Mouse (Mus musculus): ENCODE results near the gene Dek. TPM values are rescaled to one million over a fixed set of nuclear protein-coding genes. Genes with fewer than 3 reads are reported as not detected.

Dek gene
- total and polyA plus RNA-seq, 3 experiments: 97.9 to 5,191 (median 207) TPM

GRCm38 (mm10) chr13:47146388-47146787 lies 40.4 kb upstream of the Dek start:
- H3K79me2 ChIP-seq (ENCODE audit: control insufficient read depth, insufficient read depth, low read length, poor library complexity): no peaks in the 10 kb centered on the region

GRCm38 (mm10) chr13:47145939-47146338 lies 39.9 kb upstream of the Dek start:
- H3K9ac ChIP-seq (ENCODE audit: control insufficient read depth, low read depth, low read length, poor library complexity, severe bottlenecking): no peak overlapping the region
- no peak for DNase-seq (ENCODE audit: low read depth, low spot score)
- no peak overlapping the region for H3K27ac ChIP-seq (ENCODE audit: control insufficient read depth, low read depth, low read length)
- no peaks in the 10 kb centered on the region for H3K79me2 ChIP-seq (ENCODE audit: control insufficient read depth, insufficient read depth, low read length, poor library complexity)
- no peaks in the 10 kb centered on the region for H3K4me1 ChIP-seq (ENCODE audit: control insufficient read depth in 1 of 2, insufficient read depth in 2 of 2, low read length in 2 of 2)
- H3K4me3 ChIP-seq (ENCODE audit: control insufficient read depth in 1 of 2, insufficient read depth in 1 of 2, low read depth in 2 of 2, low read length in 2 of 2): no peak overlapping the region
- H3K36me3 ChIP-seq (ENCODE audit: control insufficient read depth in 1 of 2, insufficient read depth in 2 of 2, low read length in 2 of 2): no peaks in the 10 kb centered on the region
- no peaks in the 10 kb centered on the region for H3K9me3 ChIP-seq (replicated peaks; ENCODE audit: insufficient read depth, low read length)
- TF ChIP-seq USF1 (IDR thresholded peaks at IDR 0.05; ENCODE audit: low read depth, low read length) (no peak), RAD21 (IDR thresholded peaks at IDR 0.05; ENCODE audit: low read depth, low read length) (no peak), JUND (IDR thresholded peaks at IDR 0.05; ENCODE audit: low read depth, low read length) (no peak), TBP (IDR thresholded peaks at IDR 0.05; ENCODE audit: low read depth, low read length) (no peak), SMC3 (IDR thresholded peaks at IDR 0.05; ENCODE audit: low read depth, low read length) (no peak), KAT2A (conservative IDR thresholded peaks at IDR 0.05; ENCODE audit: low read depth, low read length) (no peak), POLR2AphosphoS5 (IDR thresholded peaks at IDR 0.05; ENCODE audit: borderline replicate concordance, low read depth, low read length) (no peak), MAX (IDR thresholded peaks at IDR 0.05; ENCODE audit: low read length) (no peak), CHD1 (IDR thresholded peaks at IDR 0.05; ENCODE audit: low read depth, low read length) (no peak), TAL1 (IDR thresholded peaks at IDR 0.05; ENCODE audit: low read length) (no peak), HCFC1 (IDR thresholded peaks at IDR 0.05; ENCODE audit: low read depth, low read length) (no peak), BHLHE40 (IDR thresholded peaks at IDR 0.05; ENCODE audit: borderline replicate concordance, low read depth, low read length) (no peak)
- 0 out of 4 replicates have a peak, but pooled peaks cover 0 to 1% of the 10 kb centered on the region in 2 experiments for H3K27me3 ChIP-seq (ENCODE audit: control insufficient read depth in 1 of 2, insufficient read depth in 2 of 2, low read length in 2 of 2)

More at GRCm38 (mm10) chr13:47146388-47146787, 40.4 kb upstream of the Dek start:
- H3K9me3 ChIP-seq (replicated peaks; ENCODE audit: insufficient read depth, low read length): no peaks in the 10 kb centered on the region
- DNase-seq (ENCODE audit: low read depth, low spot score): no peak
- no peaks in the 10 kb centered on the region for H3K4me1 ChIP-seq (ENCODE audit: control insufficient read depth in 1 of 2, insufficient read depth in 2 of 2, low read length in 2 of 2)
- no peaks in the 10 kb centered on the region for H3K36me3 ChIP-seq (ENCODE audit: control insufficient read depth in 1 of 2, insufficient read depth in 2 of 2, low read length in 2 of 2)
- TF ChIP-seq GABPA (IDR thresholded peaks at IDR 0.05; ENCODE audit: low read depth, low read length) (no peak), RAD21 (IDR thresholded peaks at IDR 0.05; ENCODE audit: low read depth, low read length) (no peak), USF2 (IDR thresholded peaks at IDR 0.05; ENCODE audit: borderline replicate concordance in 1 of 2, insufficient read depth in 1 of 2, low read depth in 1 of 2, low read length in 2 of 2) (no peak), GATA1 (IDR thresholded peaks at IDR 0.05; ENCODE audit: low read depth, low read length) (no peak), ETS1 (IDR thresholded peaks at IDR 0.05; ENCODE audit: low read depth, low read length) (no peak), NRF1 (IDR thresholded peaks at IDR 0.05; ENCODE audit: insufficient read depth, low read depth, low read length, poor library complexity, severe bottlenecking) (no peak), TAL1 (IDR thresholded peaks at IDR 0.05; ENCODE audit: low read length) (no peak), EP300 (IDR thresholded peaks at IDR 0.05; ENCODE audit: low read depth in 1 of 2, low read length in 2 of 2) (no peak), MEF2A (IDR thresholded peaks at IDR 0.05; ENCODE audit: extremely low read depth, insufficient replicate concordance, low read depth, low read length, poor library complexity, severe bottlenecking) (no peak), RCOR1 (IDR thresholded peaks at IDR 0.05; ENCODE audit: low read depth, low read length) (no peak), NELFE (IDR thresholded peaks at IDR 0.05; ENCODE audit: low read depth, low read length) (no peak)
- H3K27me3 ChIP-seq (ENCODE audit: control insufficient read depth in 1 of 2, insufficient read depth in 2 of 2, low read length in 2 of 2): 0 out of 4 replicates have a peak, but pooled peaks cover 0 to 1% of the 10 kb centered on the region in 2 experiments
- H3K9ac ChIP-seq (ENCODE audit: control insufficient read depth, low read depth, low read length, poor library complexity, severe bottlenecking): no peak overlapping the region
- H3K27ac ChIP-seq (ENCODE audit: control insufficient read depth, low read depth, low read length): no peak overlapping the region
- no peak overlapping the region for H3K4me3 ChIP-seq (ENCODE audit: control insufficient read depth in 1 of 2, insufficient read depth in 1 of 2, low read depth in 2 of 2, low read length in 2 of 2)

All from MEL (cell line).